Mouse (Mus musculus): ENCODE results near the gene Bet1l.

- TF ChIP-seq ZNF384 (IDR thresholded peaks at IDR 0.05; ENCODE audit: low read depth, low read length): no peak
- TF ChIP-seq HCFC1 (IDR thresholded peaks at IDR 0.05; ENCODE audit: borderline replicate concordance, insufficient read depth, low read length): no peak
- TF ChIP-seq CHD2 (IDR thresholded peaks at IDR 0.05; ENCODE audit: low read depth, low read length): no peak
These were observed 2.9 kb downstream of the Bet1l start for GRCm38 (mm10) chr7:140854483-140854882.
